Mouse (Mus musculus): ENCODE data around the gene Rnf216.

The Rnf216 gene

DNA sequence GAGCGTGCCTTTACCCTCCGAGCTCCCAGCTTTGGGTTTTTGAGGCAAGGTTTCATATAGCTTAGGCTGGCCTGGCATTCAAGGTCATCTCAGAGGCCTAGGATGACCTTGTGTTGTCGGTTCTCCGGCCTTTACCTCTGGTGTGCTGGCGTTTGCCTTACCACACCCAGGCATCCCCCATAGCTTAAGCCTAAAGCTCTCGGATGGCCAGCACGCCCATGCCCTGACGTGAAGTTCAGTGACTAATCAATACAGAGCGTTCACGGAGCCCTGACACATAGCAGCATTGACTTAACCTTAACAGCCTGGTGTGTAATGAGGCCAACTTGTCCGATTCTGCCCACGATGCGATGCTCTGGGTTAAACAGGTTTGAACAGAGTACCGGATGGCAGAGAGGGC is 154.3 kb downstream of the Rnf216 start:
- DNase-seq = no peak

GRCm38 (mm10) chr5:142956956-142957703 is 155.7 kb downstream of the Rnf216 start:
- DNase-seq = no peak

DNA sequence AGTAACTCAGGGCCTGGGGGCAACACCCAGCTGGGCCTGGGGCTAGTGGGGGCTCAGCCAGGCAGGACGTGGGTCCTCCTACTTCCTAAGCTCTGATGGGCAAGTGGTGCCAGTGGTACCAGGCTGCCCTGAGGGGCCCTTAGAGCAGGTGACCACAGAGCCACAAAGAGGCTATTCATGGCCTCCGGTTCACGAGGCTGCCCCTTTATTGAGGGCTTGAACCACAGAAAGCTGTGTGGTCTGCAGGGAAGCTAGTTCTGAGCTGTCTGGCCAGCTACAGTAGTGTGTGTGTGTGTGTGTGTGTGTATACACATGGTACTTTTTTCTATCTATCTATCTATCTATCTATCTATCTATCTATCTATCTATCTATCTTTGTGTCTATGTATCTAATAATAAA is 159.2 kb downstream of the Rnf216 start:
- DNase-seq = no peak

DNA sequence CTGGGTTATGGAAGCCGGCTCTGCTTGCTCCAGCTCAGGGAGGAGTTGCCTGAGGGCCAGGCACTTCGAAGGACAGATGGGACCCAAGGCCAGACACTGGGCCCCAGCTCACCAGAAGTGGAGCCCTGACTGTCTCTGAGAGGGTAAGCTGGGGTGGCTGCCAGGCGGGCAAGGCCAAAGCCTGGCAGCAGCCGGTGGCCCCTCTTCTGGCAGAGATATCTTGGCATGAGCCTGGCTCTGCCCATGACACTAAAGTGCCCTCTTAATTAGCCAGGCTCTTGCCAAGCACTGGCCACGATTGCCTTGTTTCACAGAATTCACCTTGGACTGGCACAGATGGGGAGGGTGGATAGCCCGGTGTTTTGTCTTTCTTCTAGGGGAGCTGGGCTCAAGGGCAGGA is 162.4 kb downstream of the Rnf216 start:
- DNase-seq = no peak

GRCm38 (mm10) chr5:142949580-142949979 is 163.2 kb downstream of the Rnf216 start:
- DNase-seq = no peak

DNA sequence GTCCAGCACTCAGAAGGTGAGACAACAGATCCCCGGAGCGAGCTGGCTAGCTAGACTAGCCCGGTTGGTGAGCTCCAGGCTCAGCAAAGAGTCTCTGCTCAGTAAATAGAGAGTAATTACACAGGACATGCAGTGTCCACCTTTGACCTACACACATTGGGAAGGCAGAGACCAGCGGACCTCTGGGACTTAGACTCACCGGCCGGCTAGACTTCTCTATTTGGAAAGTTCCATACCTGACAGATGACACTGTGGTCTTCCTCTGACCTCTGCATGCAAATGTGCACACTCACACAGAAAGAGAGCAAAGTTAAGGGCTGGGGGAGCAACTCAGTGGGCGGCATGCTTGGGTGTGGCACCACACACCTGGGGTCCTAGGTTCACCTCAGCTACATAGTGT is 165.3 kb downstream of the Rnf216 start:
- no peak for DNase-seq

DNA sequence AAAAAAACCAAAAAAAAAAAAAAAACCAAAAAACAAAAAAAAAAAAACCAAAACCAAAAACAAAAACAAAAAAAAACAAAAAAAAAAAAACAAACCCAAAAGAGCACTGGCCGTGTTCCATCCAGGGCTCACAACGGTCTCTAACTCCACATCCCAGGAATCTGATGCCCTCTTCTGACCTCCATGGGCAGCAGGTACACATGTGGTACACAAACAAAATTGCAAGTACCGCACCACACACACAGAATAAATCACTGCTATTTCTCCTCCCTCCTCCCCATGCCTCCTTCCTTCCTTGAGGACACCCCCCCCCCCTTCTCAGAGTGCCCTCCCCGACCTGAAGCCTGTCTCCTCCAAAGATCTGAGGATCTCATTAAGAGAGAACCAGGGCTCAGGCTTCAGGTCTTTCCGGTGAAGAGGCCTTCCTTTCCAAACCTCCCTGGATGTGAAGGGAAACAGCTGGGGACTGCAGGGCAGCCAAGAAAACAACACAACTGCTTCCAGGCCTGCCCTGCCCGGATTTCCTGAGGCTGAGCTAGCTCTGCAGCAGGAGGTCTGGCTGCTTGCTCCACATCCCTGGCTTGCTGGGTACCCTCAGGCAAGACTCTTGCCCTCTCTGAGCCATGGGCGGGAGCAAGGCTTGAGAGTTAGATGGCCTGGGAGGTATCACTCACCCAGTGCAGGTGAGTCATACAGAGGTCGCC is 167.7 kb downstream of the Rnf216 start:
- no peak for DNase-seq
